In genomic region chr6:88980112-88980511, GRCm38 (mm10) we compare ENCODE assay signal across 9 mouse cellular contexts.
A peak's percentile ranks its signal among the peaks of the same experiment; 100 is the strongest.
DNase-seq lines count a peak whose midpoint lies in the region; ATAC-seq and TF ChIP-seq lines count a peak whose summit lies in the region.
"Had no signal": no experiment of that assay in that cellular context is flagged by ENCODE, and none has a peak within 500 bp of the region (broad histone marks: within the 10 kb centered on the region; RNA-seq: fewer than 3 reads in every experiment).

No protein-coding gene starts in this region.

- peak; percentile 40; the same call in 1 of the 2 replicates for TF ChIP-seq CTCF in bone marrow, adult 2 months (IDR thresholded peaks at IDR 0.05; ENCODE audit: control insufficient read depth, insufficient read depth, low read length)

- WGBS in bone marrow, adult 2 months, result 10% methylated on average over 8 of the region's 8 CpGs
- WGBS in forebrain, embryonic 12.5 days, result 2% methylated on average over 8 of the region's 8 CpGs
- WGBS in hindbrain, embryonic 11.5 days, result 4% methylated on average over 8 of the region's 8 CpGs
- WGBS in midbrain, embryonic 10.5 days, result 3% methylated on average over 8 of the region's 8 CpGs

- H3K27ac ChIP-seq in bone marrow, adult 2 months (ENCODE audit: control insufficient read depth, insufficient read depth, low read depth, low read length, poor library complexity), result no peak overlapping the region
- peak overlapping the region; percentile 83 for H3K27ac ChIP-seq in forebrain, embryonic 12.5 days
- peak overlapping the region; percentile 55 for H3K27ac ChIP-seq in hindbrain, embryonic 11.5 days (ENCODE audit: low read depth, low read length)
- H3K27ac ChIP-seq in midbrain, embryonic 10.5 days (replicated peaks), result peak overlapping the region; percentile 86
- H3K27ac ChIP-seq: liver, embryonic 15.5 days had no signal

- ATAC-seq in forebrain, embryonic 12.5 days (ENCODE audit: low FRiP score), result peak; percentile 89
- peak; percentile 87 for ATAC-seq in hindbrain, embryonic 11.5 days (ENCODE audit: low FRiP score)

- H3K4me3 ChIP-seq in bone marrow, adult 2 months (replicated peaks; ENCODE audit: control insufficient read depth, low read depth, low read length), result no peak overlapping the region
- no peak overlapping the region for H3K4me3 ChIP-seq in forebrain, embryonic 12.5 days (replicated peaks)
- no peak overlapping the region for H3K4me3 ChIP-seq in hindbrain, embryonic 11.5 days (ENCODE audit: low read depth, low read length)
- H3K4me3 ChIP-seq in midbrain, embryonic 10.5 days, result peak overlapping the region; percentile 16; the same call in 1 of the 2 replicates
- H3K4me3 ChIP-seq: liver, embryonic 15.5 days had no signal

- no peak overlapping the region for H3K9ac ChIP-seq in forebrain, embryonic 12.5 days
- no peak overlapping the region for H3K9ac ChIP-seq in hindbrain, embryonic 11.5 days (ENCODE audit: low read depth, low read length)
- H3K9ac ChIP-seq: liver, embryonic 15.5 days had no signal

- no peak for TF ChIP-seq POLR2A in bone marrow, adult 2 months (IDR thresholded peaks at IDR 0.05; ENCODE audit: borderline replicate concordance, control insufficient read depth, low read depth, low read length)

- DNase-seq in left cerebral cortex, adult 18-20 months (ENCODE audit: low spot score in 2 of 2), result peak; percentile 56 to 62
- no peak for DNase-seq in left cerebral cortex, adult 8-10 months (ENCODE audit: low spot score in 2 of 2)
- peak; percentile 91 for DNase-seq in hindbrain, embryonic 11.5 days (ENCODE audit: low spot score)
- peak; percentile 62 to 76 for DNase-seq in layer of hippocampus, postnatal 14 days (ENCODE audit: low spot score in 2 of 2)
- DNase-seq in midbrain, embryonic 10.5 days (ENCODE audit: low spot score), result peak; percentile 87
- DNase-seq in splenic B cell, adult 2 months (ENCODE audit: low read depth, low spot score), result peak; percentile 51

- no peaks in the 10 kb centered on the region for H3K36me3 ChIP-seq in forebrain, embryonic 12.5 days (replicated peaks)
- H3K36me3 ChIP-seq in hindbrain, embryonic 11.5 days (ENCODE audit: control insufficient read depth, insufficient read depth, low read length), result no peaks in the 10 kb centered on the region
- H3K36me3 ChIP-seq in midbrain, embryonic 10.5 days, result no peaks in the 10 kb centered on the region
- H3K36me3 ChIP-seq in splenic B cell, adult 2 months (ENCODE audit: control insufficient read depth, insufficient read depth, low read length, poor library complexity, severe bottlenecking), result no peaks in the 10 kb centered on the region
- H3K36me3 ChIP-seq: liver, embryonic 15.5 days had no signal

- no peaks in the 10 kb centered on the region for H3K4me1 ChIP-seq in bone marrow, adult 2 months (ENCODE audit: control insufficient read depth, insufficient read depth, low read length)
- peaks cover 77% of the 10 kb centered on the region for H3K4me1 ChIP-seq in forebrain, embryonic 12.5 days
- peaks cover 24% of the 10 kb centered on the region for H3K4me1 ChIP-seq in hindbrain, embryonic 11.5 days (replicated peaks; ENCODE audit: control insufficient read depth, insufficient read depth, low read length)
- peaks cover 92% of the 10 kb centered on the region for H3K4me1 ChIP-seq in midbrain, embryonic 10.5 days
- H3K4me1 ChIP-seq: liver, embryonic 15.5 days had no signal

- H3K4me2 ChIP-seq in forebrain, embryonic 12.5 days, result no peak overlapping the region
- H3K4me2 ChIP-seq in hindbrain, embryonic 11.5 days (replicated peaks; ENCODE audit: low read depth, low read length), result no peak overlapping the region
- H3K4me2 ChIP-seq: liver, embryonic 15.5 days had no signal

- peaks cover 40% of the 10 kb centered on the region; the same call in 1 of the 2 replicates for H3K27me3 ChIP-seq in forebrain, embryonic 12.5 days
- H3K27me3 ChIP-seq in hindbrain, embryonic 11.5 days (ENCODE audit: control insufficient read depth, insufficient read depth, low read length), result no peaks in the 10 kb centered on the region
- peaks cover 31% of the 10 kb centered on the region for H3K27me3 ChIP-seq in midbrain, embryonic 10.5 days (ENCODE audit: low read depth, poor library complexity, severe bottlenecking)
- H3K27me3 ChIP-seq in splenic B cell, adult 2 months (ENCODE audit: control insufficient read depth, insufficient read depth, low read length, poor library complexity, severe bottlenecking), result no peaks in the 10 kb centered on the region

- no peaks in the 10 kb centered on the region for H3K9me3 ChIP-seq in forebrain, embryonic 12.5 days
- H3K9me3 ChIP-seq in hindbrain, embryonic 11.5 days (ENCODE audit: control insufficient read depth, low read length), result no peaks in the 10 kb centered on the region
- H3K9me3 ChIP-seq in midbrain, embryonic 10.5 days (replicated peaks), result no peaks in the 10 kb centered on the region
- H3K9me3 ChIP-seq: liver, embryonic 15.5 days had no signal

Comparison
In these comparisons a context has a peak if more than half of its experiments do, and no peak if none do; other contexts are left out.
1. DNase-seq: peak in left cerebral cortex, adult 18-20 months (2 of 2), hindbrain, embryonic 11.5 days (single experiment), layer of hippocampus, postnatal 14 days (2 of 2), midbrain, embryonic 10.5 days (single experiment) and splenic B cell, adult 2 months (single experiment); none in left cerebral cortex, adult 8-10 months (0 of 2).